Mouse (Mus musculus) ovary, postnatal 36 days (tissue): ENCODE results near the gene Pm20d1.
"Not testable (repeated sequence)": the region's sequence is repeated elsewhere in the genome, so short reads cannot be mapped to it uniquely, and the experiment has no call there.

Source experiments
- DNase-seq: peaks from one replicate; pipeline ENCODE4 v3.0.0; 2022; ENCODE audit warnings: low spot score, mixed read lengths

Pm20d1 gene

DNA sequence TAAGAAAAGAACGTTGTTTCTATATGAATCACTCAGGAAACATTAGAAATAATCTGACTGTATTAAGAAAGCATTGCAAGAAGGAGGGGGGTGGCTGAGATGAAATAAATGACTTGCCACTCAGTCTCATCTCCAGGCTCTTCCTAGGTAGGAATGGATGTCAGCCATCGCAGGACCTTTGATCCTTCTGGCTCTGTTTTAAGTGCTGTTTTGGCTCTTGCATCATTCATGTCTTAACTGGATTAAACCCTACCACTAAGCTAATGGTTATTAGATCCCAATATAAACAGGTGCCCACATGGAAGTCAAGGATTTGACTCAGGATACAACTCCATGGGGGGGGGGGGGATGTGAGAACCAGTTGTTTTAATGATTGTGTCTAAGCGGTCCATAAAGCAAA lies 2.0 kb upstream of the Pm20d1 start:
- DNase-seq, result no peak

DNA sequence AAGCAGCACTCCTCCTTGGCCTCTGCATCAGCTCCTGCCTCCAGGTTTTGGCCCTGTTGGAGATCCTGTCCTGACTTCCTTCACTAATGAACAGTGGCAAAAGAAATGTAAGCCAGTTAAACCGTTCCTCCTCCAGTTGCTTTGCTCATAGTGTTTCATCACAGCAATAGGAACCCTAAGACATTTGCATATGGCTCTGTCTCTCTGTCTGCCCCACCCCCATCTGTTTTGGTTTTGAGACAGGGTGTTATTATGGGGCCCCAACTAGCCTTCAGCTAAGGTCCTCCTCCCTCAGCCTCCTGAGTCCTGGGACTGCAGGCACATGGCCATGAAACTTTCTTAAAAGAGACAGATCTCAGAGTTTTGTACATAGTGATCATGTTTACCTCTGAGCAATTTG lies 2.8 kb downstream of the Pm20d1 start:
- no peak for DNase-seq

DNA sequence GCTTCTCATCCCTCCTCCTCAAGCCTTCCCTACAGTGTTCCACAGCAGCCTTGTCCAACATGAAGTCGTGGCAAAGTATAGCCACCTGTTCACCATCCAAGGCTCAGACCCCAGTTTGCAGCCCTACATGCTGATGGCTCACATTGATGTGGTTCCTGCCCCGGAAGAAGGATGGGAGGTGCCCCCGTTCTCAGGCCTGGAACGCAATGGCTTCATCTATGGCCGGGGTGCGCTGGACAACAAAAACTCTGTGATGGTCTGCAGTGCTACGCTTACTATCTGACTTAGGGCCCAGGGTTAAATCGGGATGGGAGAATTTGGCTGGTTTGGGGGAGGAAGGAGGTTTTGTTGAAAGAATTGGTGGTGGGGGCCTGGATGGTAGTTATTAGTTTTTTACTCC lies 3.9 kb downstream of the Pm20d1 start:
- no peak for DNase-seq

- peak; percentile 13 for DNase-seq
These were observed 5.5 kb downstream of the Pm20d1 start for GRCm38 (mm10) chr1:131802652-131803051.

GRCm38 (mm10) chr1:131804166-131804565 lies 7.0 kb downstream of the Pm20d1 start:
- DNase-seq, result no peak

GRCm38 (mm10) chr1:131808986-131809385 lies 11.8 kb downstream of the Pm20d1 start:
- no peak for DNase-seq

GRCm38 (mm10) chr1:131809651-131810050 lies 12.5 kb downstream of the Pm20d1 start:
- DNase-seq, result no peak

GRCm38 (mm10) chr1:131811393-131811792 lies 14.2 kb downstream of the Pm20d1 start:
- DNase-seq, result no peak

DNA sequence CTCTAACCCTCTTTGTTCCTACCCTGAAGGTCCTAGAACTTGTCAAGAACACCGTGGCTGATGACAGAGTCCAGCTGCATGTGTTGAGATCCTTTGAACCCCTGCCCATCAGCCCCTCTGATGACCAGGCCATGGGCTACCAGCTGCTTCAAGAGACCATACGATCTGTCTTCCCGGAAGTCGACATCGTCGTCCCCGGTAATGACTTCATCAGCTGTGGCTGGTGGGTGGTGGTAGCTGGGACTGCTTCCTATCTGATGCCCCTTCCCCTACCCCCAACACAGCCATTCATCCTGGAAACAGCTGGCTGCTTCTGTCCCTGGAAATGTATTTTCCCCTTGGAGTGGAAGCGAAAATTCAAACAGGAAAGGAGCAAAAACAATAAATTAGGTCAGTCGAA lies 14.8 kb downstream of the Pm20d1 start:
- DNase-seq, result no peak

- DNase-seq, result no peak
These were observed 15.6 kb downstream of the Pm20d1 start for GRCm38 (mm10) chr1:131812631-131813295.

DNA sequence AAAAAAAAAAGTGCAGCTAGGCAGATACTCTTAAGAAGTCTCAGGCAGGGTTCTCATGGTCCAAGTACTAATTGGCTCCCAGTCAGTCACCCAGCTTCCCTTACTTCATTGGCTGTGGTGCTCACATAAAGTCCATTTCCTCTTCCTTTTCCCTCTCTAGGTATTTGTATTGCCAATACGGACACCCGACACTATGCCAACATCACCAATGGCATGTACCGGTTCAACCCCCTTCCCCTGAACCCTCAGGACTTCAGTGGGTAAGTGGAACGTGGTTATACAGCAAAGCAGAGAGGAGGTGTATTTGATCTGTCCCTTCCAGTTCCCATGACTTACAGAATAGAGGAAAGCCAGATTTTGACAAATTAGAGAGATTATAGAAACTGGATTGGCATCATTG lies 16.6 kb downstream of the Pm20d1 start:
- DNase-seq, result no peak

GRCm38 (mm10) chr1:131814191-131814590 lies 17.0 kb downstream of the Pm20d1 start:
- DNase-seq, result no peak

DNA sequence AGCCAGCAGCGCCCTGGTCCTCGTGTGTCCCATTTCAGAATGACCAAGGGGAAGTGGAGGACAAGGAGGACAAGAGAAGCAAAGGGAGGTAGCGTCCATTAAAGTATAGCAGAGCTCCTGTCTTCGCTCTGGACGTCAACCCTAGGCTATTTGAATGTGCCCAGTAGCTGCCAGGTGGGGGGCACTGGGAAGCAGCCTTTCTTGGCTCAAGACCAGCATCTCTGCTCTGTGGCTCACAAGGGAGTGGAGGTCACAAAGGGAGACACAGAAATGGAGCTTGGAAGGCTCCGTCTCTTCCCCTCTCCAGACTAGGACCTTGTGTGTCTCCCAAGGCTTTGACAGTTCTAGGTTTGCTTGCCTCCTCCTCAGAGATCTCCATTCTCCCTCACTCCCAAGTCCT lies 19.7 kb downstream of the Pm20d1 start:
- no peak for DNase-seq

GRCm38 (mm10) chr1:131820353-131820752 lies 23.2 kb downstream of the Pm20d1 start:
- DNase-seq, result not testable (repeated sequence)

GRCm38 (mm10) chr1:131820887-131821328 lies 23.7 kb downstream of the Pm20d1 start:
- no peak for DNase-seq

- DNase-seq, result no peak
These were observed 25.1 kb downstream of the Pm20d1 start for GRCm38 (mm10) chr1:131822292-131822691.

GRCm38 (mm10) chr1:131822856-131823492 lies 25.8 kb downstream of the Pm20d1 start:
- DNase-seq, result no peak

GRCm38 (mm10) chr1:131823563-131823962 lies 26.4 kb downstream of the Pm20d1 start:
- no peak for DNase-seq

DNA sequence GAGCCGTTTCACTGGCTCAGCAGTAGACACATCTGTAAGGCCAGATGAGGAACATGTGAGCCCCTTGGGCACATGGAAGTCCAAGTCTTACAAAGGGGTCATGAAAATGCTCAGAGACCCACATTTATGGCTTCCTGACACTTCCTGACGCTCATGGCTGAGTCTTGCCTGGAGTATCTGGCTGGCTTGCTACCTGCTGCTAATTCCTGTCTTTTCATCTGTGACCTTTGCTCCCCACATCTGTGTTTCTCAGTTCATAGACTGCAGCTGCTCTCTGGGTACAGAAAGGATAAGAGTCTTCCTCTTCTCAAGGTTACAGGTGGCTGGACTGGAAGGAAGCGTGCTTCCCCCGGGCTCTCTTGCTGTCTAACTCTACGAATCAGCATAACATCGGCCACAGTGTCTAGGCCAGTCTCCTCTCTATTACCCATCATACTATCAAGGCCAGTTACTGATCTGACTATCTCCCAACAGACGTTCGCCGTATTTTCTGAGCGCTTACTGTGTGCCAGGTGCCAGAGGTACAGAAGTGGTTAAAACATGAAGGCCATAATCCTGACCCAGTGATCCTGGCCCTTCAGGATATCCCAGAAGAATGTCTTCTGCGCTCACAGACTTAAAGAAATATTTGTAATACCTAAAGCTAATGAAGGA lies 27.5 kb downstream of the Pm20d1 start:
- no peak for DNase-seq

DNA sequence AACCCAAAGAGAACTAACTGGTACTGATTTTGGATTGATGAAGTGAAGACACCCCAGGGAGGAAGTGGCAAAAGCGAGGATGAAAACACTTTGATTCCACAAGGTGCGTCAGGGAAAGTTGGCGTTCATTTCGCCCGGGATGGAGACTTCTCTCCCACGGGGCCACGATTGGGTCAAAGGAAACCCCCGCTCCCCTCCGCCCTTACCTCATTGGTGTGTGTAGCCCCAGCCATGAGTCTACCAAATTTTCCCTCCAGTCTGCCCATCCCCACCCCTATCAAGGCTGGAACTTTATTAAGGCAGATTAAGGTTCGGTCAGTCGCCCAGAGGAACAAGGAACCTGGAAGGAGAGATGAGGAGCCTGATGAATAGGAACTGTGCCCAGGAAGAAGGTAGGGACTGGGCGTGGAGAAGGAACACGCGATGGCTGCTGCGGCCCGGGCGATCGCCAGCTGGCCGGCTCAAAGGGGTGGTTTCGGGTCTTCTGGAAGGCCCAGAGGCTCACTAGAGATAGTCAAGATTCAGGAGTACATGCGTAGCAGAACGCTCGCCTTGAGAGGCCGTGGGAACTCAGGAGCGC lies 30.1 kb downstream of the Pm20d1 start, which contains the start of gene Slc41a1:
TSS of gene Slc41a1 (plus strand) at position 287 of the 580 bp plus-strand sequence.
- no peak for DNase-seq

DNA sequence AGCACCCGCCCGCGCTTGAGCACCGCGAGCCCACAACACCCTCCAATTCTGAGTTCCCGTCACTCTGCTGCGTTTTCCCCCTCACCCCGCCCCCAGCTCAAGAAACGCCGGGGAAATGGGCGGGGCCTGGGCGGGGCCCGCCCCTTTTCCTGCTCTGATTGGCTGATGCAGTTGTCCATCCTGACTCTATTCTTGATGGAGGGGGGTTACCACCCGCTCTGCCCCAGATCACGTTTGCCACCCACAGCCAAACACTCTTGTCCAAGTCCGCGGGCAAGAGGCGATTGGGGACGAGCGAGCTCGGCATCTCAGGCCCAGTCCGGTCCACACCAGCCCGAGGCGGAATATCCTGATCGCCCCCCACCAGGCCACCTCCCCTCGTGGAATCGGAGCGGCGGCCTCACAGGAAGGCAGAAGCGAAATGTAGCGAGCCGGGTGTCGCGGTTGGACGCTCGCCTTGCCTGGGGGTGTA lies 30.6 kb downstream of the Pm20d1 start:
- peak; percentile 94 for DNase-seq

- no peak for DNase-seq
These were observed 31.3 kb downstream of the Pm20d1 start for GRCm38 (mm10) chr1:131828297-131829126.
